Mouse (Mus musculus) CD4-positive, CD25-positive, alpha-beta regulatory T cell, adult 4 months (primary cell): ENCODE measurements at regions not wholly inside any gene's neighbourhood (a gene's known extent, or its start where the extent isn't known, plus 50 kb on each side); places are given as distances from the start of the nearest gene placed in this dataset.

Experiments used
- ATAC-seq: one replicate; pipeline ENCODE4 v1.8.0; 2017

- no peak for ATAC-seq
These were observed 155.7 kb upstream of the Slc30a5 start for GRCm38 (mm10) chr13:100988671-100989531.

- no peak for ATAC-seq
These were observed 154.9 kb upstream of the Slc30a5 start for GRCm38 (mm10) chr13:100988116-100988515.

GRCm38 (mm10) chr13:100975741-100976140 is 142.5 kb upstream of the Slc30a5 start:
- ATAC-seq: no peak

DNA sequence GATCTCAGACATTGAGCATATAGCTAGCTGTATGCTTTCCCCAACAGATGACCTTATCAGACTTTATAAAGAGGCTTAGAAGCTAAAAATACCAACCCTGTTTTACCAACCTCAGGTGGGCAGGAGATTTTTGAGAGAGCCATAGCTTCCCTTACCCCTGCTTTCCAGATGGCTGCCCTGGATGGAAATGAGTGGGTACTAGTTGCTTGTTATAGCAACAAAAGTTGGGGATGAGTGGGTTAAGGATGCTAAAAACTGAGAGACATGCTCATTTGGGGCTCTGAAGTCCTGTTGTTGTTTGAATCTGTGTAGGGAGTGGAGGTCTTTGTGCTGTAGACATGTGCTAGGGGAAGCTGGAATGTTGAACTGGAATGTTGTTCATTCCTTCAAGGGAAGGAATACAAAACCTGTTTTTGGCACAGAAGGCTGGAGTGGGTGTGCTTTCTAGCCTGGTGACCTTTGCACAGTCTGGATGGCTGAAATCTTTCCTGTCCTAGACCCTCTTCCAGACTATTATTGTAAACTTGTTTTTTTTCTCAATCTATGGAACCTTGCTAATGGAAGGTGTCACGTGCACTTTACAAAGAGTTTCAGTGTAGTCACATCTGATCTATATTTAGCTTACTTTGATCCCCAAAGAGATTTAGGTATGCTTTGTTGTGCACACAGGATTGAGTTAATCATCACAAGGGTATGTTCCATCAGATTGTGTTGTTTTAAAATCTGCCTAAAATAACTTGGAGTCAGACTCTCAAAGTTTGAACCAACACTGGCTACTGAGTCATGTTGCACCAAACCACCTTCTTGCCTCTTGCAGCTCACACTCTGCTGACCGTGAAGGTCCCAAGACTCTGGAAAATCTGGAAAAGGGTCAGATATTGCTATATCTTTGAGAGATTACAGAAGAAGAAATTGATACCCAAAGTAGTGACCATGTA is 138.1 kb upstream of the Slc30a5 start:
- no peak for ATAC-seq

DNA sequence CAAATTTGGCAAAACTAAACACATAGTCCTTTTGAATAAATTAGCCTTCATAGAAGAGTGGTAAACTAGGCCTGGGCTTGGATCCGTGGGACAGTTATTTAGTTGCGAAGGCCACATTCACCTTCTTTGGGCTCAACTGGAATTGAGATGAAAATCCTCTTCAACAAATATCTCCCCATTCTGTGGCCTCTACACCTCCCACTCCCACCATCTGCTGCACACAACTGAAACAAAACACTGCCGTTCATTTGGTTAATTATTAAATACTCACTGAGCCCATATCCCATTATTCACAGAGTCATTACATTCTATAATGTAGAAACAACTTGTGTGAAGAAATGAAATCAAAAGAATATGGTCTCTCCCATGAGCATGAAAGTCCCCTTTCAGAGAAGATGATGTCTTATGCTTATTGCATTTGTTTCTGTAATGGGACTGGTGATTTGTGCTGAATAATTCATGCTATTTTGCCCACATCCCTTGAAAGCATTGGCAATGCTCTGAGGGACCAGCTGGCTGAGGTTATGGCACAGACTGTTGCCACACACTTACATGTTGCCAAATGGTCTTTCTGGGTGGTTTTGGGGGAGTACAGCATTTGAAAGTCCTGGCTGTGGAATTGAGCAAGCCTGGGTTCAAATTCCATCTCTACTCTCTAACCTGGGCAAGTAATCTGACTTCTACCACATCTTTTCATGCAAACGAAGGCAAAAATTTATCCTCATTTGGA is 129.7 kb upstream of the Slc30a5 start:
- ATAC-seq: no peak

GRCm38 (mm10) chr13:100954598-100955251 is 121.5 kb upstream of the Slc30a5 start:
- no peak for ATAC-seq

DNA sequence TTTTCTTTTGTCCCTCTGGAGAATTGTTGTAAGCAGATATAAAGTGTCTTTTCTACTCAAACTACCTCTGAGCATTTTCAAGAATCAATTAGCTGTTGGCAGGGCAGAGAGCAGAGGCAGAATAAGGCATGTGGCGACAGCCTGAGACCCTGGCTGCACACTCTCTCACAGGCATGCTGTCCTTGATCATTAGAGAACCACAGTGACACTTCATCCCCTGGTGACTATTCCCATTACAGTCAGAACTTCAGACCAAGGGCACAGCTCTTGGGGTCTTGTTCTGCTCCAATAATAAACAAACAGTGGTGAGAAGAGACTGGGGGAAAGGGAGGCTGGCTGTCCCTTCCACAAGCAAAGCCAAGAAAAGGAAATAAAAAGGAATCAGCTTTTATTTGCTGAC is 120.9 kb upstream of the Slc30a5 start:
- ATAC-seq: no peak

- ATAC-seq: no peak
These were observed 117.9 kb upstream of the Slc30a5 start for GRCm38 (mm10) chr13:100951185-100951508.

GRCm38 (mm10) chr13:100950348-100951184 is 117.3 kb upstream of the Slc30a5 start:
- no peak for ATAC-seq

DNA sequence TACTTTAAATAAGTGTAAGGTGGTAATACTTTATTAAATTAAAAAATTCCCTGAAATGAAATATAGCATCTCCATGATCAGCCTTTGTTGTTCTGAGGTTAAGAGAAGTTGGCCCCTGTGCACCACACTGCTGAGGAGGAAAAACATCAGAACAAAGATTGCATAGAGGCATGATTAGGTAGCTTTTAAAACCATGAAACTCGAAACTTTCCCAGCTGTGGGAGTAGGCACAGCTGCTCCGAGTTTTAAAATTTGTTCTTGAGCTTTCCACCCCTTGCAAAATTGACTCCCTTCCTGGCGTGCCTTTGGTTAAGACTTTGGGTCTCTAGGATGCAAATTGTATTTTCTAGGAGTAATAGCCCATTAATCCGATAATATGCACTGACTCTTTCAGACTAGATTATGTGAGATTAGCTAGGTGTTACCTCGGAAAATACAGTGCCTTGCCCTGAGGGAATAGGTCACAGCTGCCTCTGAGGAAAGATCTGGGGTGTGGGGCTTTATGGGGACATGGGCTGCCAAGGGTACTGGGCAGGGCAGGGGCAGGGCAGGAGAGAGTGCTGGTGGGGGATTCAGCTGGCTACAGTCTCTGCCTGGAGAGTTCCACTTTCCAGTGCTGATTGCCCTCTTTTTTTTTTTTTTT is 110.1 kb upstream of the Slc30a5 start:
- no peak for ATAC-seq

GRCm38 (mm10) chr13:100940791-100941190 is 107.6 kb upstream of the Slc30a5 start:
- no peak for ATAC-seq

DNA sequence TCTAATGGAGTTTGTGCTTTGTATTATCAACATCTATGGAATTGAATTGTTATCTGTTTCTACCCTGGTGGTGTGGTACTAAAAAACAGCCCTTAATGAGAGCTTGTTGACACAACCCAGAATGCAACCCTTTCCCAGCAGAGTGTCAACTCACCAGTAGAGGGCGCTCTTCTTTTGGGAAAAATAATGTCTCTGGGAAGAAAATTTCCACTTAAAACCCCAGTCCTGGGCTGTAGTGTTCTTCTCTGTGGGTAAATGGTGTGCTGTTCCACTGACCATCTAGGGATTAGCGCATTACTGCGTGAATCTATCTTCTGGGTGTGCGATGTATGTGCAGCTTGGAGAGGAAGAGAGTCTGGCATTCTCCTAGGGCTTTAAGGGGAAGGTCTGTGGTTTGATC is 106.5 kb upstream of the Slc30a5 start:
- ATAC-seq: no peak

DNA sequence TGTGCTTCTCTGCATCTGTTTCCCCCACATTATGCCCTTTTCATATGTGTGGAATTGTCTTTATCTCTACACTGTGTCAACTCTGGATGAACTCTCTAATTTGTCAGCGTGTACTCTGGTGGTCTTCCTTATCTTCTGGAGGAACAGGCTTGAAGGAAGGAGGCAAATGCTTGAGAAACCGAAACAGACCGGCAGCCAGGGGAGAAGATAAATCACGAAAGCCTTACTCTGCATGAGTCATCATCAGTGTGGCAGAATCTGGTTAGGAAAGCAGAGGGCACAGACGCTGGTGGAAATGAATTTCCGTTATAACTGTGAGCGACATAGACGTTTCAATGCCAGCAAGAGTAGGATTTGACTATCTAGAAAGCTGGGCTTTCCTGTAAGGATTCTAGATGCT is 100.0 kb upstream of the Slc30a5 start:
- no peak for ATAC-seq

GRCm38 (mm10) chr13:100899566-100899965 is 66.3 kb upstream of the Slc30a5 start:
- ATAC-seq: no peak

- no peak for ATAC-seq
These were observed 60.6 kb upstream of the Slc30a5 start for GRCm38 (mm10) chr13:100893871-100894270.

- ATAC-seq: no peak
These were observed 59.9 kb upstream of the Slc30a5 start for GRCm38 (mm10) chr13:100893096-100893495.

GRCm38 (mm10) chr13:100892647-100893071 is 59.4 kb upstream of the Slc30a5 start:
- ATAC-seq: no peak

GRCm38 (mm10) chr13:100892204-100892603 is 59.0 kb upstream of the Slc30a5 start:
- ATAC-seq: peak; percentile 73

DNA sequence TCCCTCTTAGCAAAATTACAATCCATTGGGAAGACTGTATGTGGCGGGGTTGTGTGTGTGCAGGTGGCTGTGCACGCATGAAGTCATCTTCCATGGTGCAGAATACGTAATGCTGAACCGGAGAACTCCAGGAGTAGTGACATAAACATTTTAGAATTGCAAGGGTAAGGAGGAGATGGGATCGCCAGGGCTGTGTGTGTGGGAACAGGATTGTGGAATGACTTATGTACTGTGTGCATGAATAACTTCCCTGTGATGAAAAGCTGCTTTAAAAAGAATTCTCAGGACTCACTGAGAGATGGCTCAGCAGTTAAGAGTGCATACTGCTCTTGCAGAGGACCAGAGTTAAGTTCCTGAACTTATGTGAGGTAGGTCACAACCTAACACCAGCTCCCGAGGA is 57.2 kb upstream of the Slc30a5 start:
- no peak for ATAC-seq

- ATAC-seq: no peak
These were observed 55.3 kb upstream of the Slc30a5 start for GRCm38 (mm10) chr13:100888481-100888880.

- peak; percentile 69 for ATAC-seq
These were observed 50.5 kb upstream of the Slc30a5 start for GRCm38 (mm10) chr13:100883711-100884110.
